Mouse (Mus musculus): ENCODE results near the gene Riok1.

DNA sequence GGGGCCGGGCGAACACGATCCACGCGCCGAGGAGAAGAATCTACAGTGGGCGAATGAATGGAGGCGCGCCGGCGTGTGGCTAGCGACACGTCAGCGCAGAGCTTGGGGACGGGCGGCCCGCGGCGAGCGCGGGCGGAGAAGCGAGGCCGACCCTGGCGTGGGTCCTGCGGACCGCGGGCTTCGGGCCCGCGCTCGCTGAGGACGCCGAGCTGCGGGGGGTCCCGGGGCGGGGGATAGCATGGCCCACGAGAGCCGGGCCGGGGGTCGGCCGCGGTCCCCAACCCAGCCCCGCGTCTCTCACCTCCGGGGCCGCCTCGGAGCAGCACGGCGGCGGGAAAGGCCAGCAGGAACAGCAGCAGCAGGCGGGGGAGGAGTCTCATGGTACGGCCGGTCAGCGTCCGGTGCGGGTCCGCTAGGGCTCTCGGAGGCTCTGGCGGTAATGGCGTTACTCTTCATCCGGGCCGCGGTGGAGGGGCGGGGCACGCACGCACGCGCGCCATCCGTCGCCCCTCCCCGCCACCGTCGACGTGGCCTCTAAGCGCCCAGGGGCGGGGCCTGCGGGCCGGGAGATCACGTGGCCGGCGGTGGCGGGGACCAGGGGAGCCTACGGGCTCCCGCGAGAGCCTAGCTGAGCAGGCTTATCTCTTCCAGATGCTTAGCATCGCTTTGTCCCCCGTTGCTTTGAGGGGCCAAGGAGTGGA, 42.9 kb upstream of the Riok1 start, which contains the start of gene Ssr1:
- no peak for TF ChIP-seq MYOG (IDR thresholded peaks at IDR 0.05; ENCODE audit: control insufficient read depth, extremely low read depth, insufficient read length)
- TF ChIP-seq CEBPB (IDR thresholded peaks at IDR 0.05; ENCODE audit: low read depth): no peak
